Mouse (Mus musculus) stomach, postnatal 0 days (tissue): ENCODE measurements around the gene Heatr6. TPM values are rescaled to one million over a fixed set of nuclear protein-coding genes. Genes with fewer than 3 reads are reported as not detected.

Source experiments
- ATAC-seq: fragments of 200-750 bp; cut with Nextera tagmentation; 2 replicates; pipeline ENCODE4 v1.8.0; 2017; ENCODE audit not compliant: low FRiP score, low TSS enrichment
- DNase-seq: peaks from one replicate; pipeline ENCODE4 v3.0.0-alpha.2; 2016; ENCODE audit warnings: low spot score
- H3K27ac ChIP-seq: fragments of 300-500 bp; sonication (generic); replicated peaks from 2 replicates; pipeline ENCODE4 v1.5.1; 2014; ENCODE audit warnings: mild to moderate bottlenecking, control low read depth
- H3K27me3 ChIP-seq: fragments of 300-500 bp; sonication (generic); 2 replicates; pipeline ENCODE4 v1.6.1; 2014; ENCODE audit warnings: low read length; ENCODE audit not compliant: control insufficient read depth, insufficient read depth
- H3K36me3 ChIP-seq: fragments of 300-500 bp; sonication (generic); 2 replicates; pipeline ENCODE4 v1.6.1; 2014; ENCODE audit warnings: low read length, mixed read lengths; ENCODE audit not compliant: control insufficient read depth, insufficient read depth
- H3K4me1 ChIP-seq: fragments of 300-500 bp; sonication (generic); replicated peaks from 2 replicates; pipeline ENCODE4 v1.6.1; 2014; ENCODE audit warnings: antibody characterized with exemption; ENCODE audit not compliant: control insufficient read depth, insufficient read depth
- H3K4me2 ChIP-seq: fragments of 300-500 bp; sonication (generic); replicated peaks from 2 replicates; pipeline ENCODE4 v1.6.1; 2014; ENCODE audit warnings: low read depth, mild to moderate bottlenecking, control low read depth, moderate library complexity
- H3K4me3 ChIP-seq: fragments of 300-500 bp; sonication (generic); 2 replicates; pipeline ENCODE4 v1.5.1; 2014; ENCODE audit warnings: low read depth, low read length, control low read depth
- H3K9ac ChIP-seq: fragments of 300-500 bp; sonication (generic); 2 replicates; pipeline ENCODE4 v1.6.1; 2014; ENCODE audit warnings: mild to moderate bottlenecking, low read length, control low read depth, mixed read lengths
- H3K9me3 ChIP-seq: fragments of 300-500 bp; sonication (generic); 2 replicates; pipeline ENCODE4 v1.6.1; 2016; ENCODE audit warnings: low read length; ENCODE audit not compliant: control insufficient read depth
- CTCF ChIP-seq: IDR thresholded peaks from 2 replicates; pipeline ENCODE4 v1.5.1; 2016; ENCODE audit warnings: antibody characterized with exemption, low read depth, mild to moderate bottlenecking, moderate library complexity
- EP300 ChIP-seq: optimal IDR thresholded peaks from 2 replicates; pipeline ENCODE3; 2016; ENCODE audit warnings: antibody characterized with exemption
- WGBS: fragments of 180-500 bp; shearing (Covaris S2); extraction: QIAGEN DNeasy Blood & Tissue Kit; methylation state at CpG from one replicate; pipeline ENCODE4 v1.1.7; 2014; 5-methylcytosine and 5-hydroxymethylcytosine counted together
- polyA plus RNA-seq: library from polyadenylated mRNA; unstranded; fragments of >200 nt; fragmentation: Nextera tagmentation; extraction: Ambion mirVana; gene quantifications from 2 replicates; pipeline ENCODE4 v1.2.1, GENCODE M21; 2015

Gene Heatr6
- polyA plus RNA-seq, 1 experiment from 2014 or later, result 9.2 TPM

- Histone ChIP-seq H3K4me3 (no peak overlapping the region), H3K36me3 (no peaks in the 10 kb centered on the region), H3K27ac (no peak overlapping the region), H3K9me3 (no peaks in the 10 kb centered on the region), H3K4me1 (no peaks in the 10 kb centered on the region), H3K4me2 (no peak overlapping the region), H3K27me3 (no peaks in the 10 kb centered on the region), H3K9ac (no peak overlapping the region)
- 47% methylated on average over 8 of the region's 8 CpGs for WGBS
- ATAC-seq, result no peak
- TF ChIP-seq CTCF (peak; percentile 75), EP300 (no peak)
- DNase-seq, result peak; percentile 61
Observed at GRCm38 (mm10) chr11:83832389-83832788, 78.9 kb downstream of the Heatr6 start.

Other genes starting within 250 kb of the Heatr6 start
- gene Heatr9, start 231.5 kb upstream of the Heatr6 start, polyA plus RNA-seq, result not detected in 2 replicates
- 0.33 and 1.1 TPM in 2 replicates for gene Ccl5, start 223.2 kb upstream of the Heatr6 start, polyA plus RNA-seq
- gene Ccl9, start 175.1 kb upstream of the Heatr6 start, polyA plus RNA-seq, result 2.5 and 3.5 TPM in 2 replicates
- gene Ccl6, start 160.6 kb upstream of the Heatr6 start, polyA plus RNA-seq, result 57.9 and 58.5 TPM in 2 replicates
- not detected in 2 replicates for gene Rpl9-ps1, start 108.1 kb upstream of the Heatr6 start, polyA plus RNA-seq
- gene Ccl3, start 104.3 kb upstream of the Heatr6 start, polyA plus RNA-seq, result 0.18 and 0.29 TPM in 2 replicates
- gene Ccl4, start 91.1 kb upstream of the Heatr6 start, polyA plus RNA-seq, result 0.16 and 0.25 TPM in 2 replicates
- gene Wfdc17, start 49.7 kb upstream of the Heatr6 start, polyA plus RNA-seq, result 0.81 and 2.7 TPM in 2 replicates
- gene Wfdc18, start 44.7 kb upstream of the Heatr6 start, polyA plus RNA-seq, result 0.87 and 2.7 TPM in 2 replicates
- gene Wfdc21, start 6.8 kb upstream of the Heatr6 start, polyA plus RNA-seq, result 3.1 and 3.4 TPM in 2 replicates
- gene Hnf1b, start 96.4 kb downstream of the Heatr6 start, polyA plus RNA-seq, result 4.8 and 5.0 TPM in 2 replicates
- 15.1 and 15.3 TPM in 2 replicates for gene Ddx52, start 188.4 kb downstream of the Heatr6 start, polyA plus RNA-seq
- 7.2 TPM in 2 replicates for gene Synrg, start 210.7 kb downstream of the Heatr6 start, polyA plus RNA-seq